Mouse (Mus musculus): ENCODE results near the gene 1190005I06Rik. TPM values are rescaled to one million over a fixed set of nuclear protein-coding genes. Genes with fewer than 3 reads are reported as not detected.
A peak's percentile ranks its signal among the peaks of the same experiment; 100 is the strongest.

Gene 1190005I06Rik
- total RNA-seq, 2 experiments from 2014 or later = 16.7 to 19.7 TPM

- peak; percentile 94 to 97 for DNase-seq
These were observed 20.3 kb upstream of the 1190005I06Rik start, which contains the start of the genes Gm27021 and Cox4i1 for GRCm38 (mm10) chr8:120667561-120668373. TSS of gene Gm27021 (minus strand) at chr8:120668079. TSS of gene Cox4i1 (plus strand) at chr8:120668222.

- no peak for DNase-seq
These were observed 19.5 kb upstream of the 1190005I06Rik start for GRCm38 (mm10) chr8:120666807-120667470.

GRCm38 (mm10) chr8:120665726-120666455 lies 18.5 kb upstream of the 1190005I06Rik start:
- DNase-seq = peak in 1 of 2 experiments; percentile 38

- no peak for DNase-seq
These were observed 17.1 kb upstream of the 1190005I06Rik start for GRCm38 (mm10) chr8:120664566-120664965.

GRCm38 (mm10) chr8:120657415-120657814 lies 10.0 kb upstream of the 1190005I06Rik start:
- DNase-seq = no peak

GRCm38 (mm10) chr8:120656322-120657052 lies 9.1 kb upstream of the 1190005I06Rik start:
- DNase-seq = no peak

GRCm38 (mm10) chr8:120644663-120645062 lies 2.8 kb downstream of the 1190005I06Rik start:
- peak; percentile 87 to 89 for DNase-seq

GRCm38 (mm10) chr8:120642031-120642662 lies 5.3 kb downstream of the 1190005I06Rik start:
- no peak for DNase-seq

- DNase-seq = no peak
These were observed 6.2 kb downstream of the 1190005I06Rik start for GRCm38 (mm10) chr8:120641245-120641644.

- DNase-seq = peak; percentile 80 to 88
These were observed 13.0 kb downstream of the 1190005I06Rik start for GRCm38 (mm10) chr8:120634329-120634839.

- peak; percentile 32 to 59 for DNase-seq
These were observed 13.7 kb downstream of the 1190005I06Rik start for GRCm38 (mm10) chr8:120633665-120634271.

GRCm38 (mm10) chr8:120632969-120633664 lies 14.3 kb downstream of the 1190005I06Rik start:
- DNase-seq = no peak

- DNase-seq = no peak
These were observed 15.7 kb downstream of the 1190005I06Rik start for GRCm38 (mm10) chr8:120631441-120632375.

GRCm38 (mm10) chr8:120630848-120631247 lies 16.6 kb downstream of the 1190005I06Rik start:
- no peak for DNase-seq

GRCm38 (mm10) chr8:120630031-120630430 lies 17.4 kb downstream of the 1190005I06Rik start:
- DNase-seq = no peak

- no peak for DNase-seq
These were observed 20.1 kb downstream of the 1190005I06Rik start for GRCm38 (mm10) chr8:120627298-120627697.

GRCm38 (mm10) chr8:120626461-120626860 lies 21.0 kb downstream of the 1190005I06Rik start:
- DNase-seq = no peak

GRCm38 (mm10) chr8:120623608-120624007 lies 23.8 kb downstream of the 1190005I06Rik start:
- no peak for DNase-seq

GRCm38 (mm10) chr8:120622161-120622560 lies 25.3 kb downstream of the 1190005I06Rik start:
- no peak for DNase-seq
